Mouse (Mus musculus) adrenal gland, postnatal 25 days (tissue): ENCODE results near the gene Lao1. TPM values are rescaled to one million over a fixed set of nuclear protein-coding genes. Genes with fewer than 3 reads are reported as not detected.
"Not testable (repeated sequence)": the region's sequence is repeated elsewhere in the genome, so short reads cannot be mapped to it uniquely, and the experiment has no call there.

Source experiments
- DNase-seq: peaks from one replicate; pipeline ENCODE4 v3.0.0; 2021; ENCODE audit warnings: mixed read lengths
- long read RNA-seq: library from polyadenylated mRNA; stranded (forward); transcript quantifications from one replicate; pipeline ENCODE4 v2.0.0, GENCODE M21; 2021
- total RNA-seq: library from RNA; stranded (reverse); gene quantifications from 2 replicates; pipeline ENCODE4 v1.2.3, GENCODE M21; 2021

The Lao1 gene
- not detected in 2 replicates for total RNA-seq
- long read RNA-seq, partial matches to known transcripts, result 0 of 1 reads
- long read RNA-seq, other reads (novel, unspliced or antisense), result 0 of 1 reads

- no peak for DNase-seq
These were observed at the start of gene Lao1 for GRCm38 (mm10) chr4:118961141-118961628. Lao1 (plus strand) TSS chr4:118961578.

GRCm38 (mm10) chr4:118917365-118917764 is 44.0 kb upstream of the Lao1 start, which contains the start of gene Olfr1329:
Olfr1329 (minus strand) TSS chr4:118917465.
- not testable (repeated sequence) for DNase-seq

- not testable (repeated sequence) for DNase-seq
These were observed 30.1 kb upstream of the Lao1 start for GRCm38 (mm10) chr4:118931326-118931725.

DNA sequence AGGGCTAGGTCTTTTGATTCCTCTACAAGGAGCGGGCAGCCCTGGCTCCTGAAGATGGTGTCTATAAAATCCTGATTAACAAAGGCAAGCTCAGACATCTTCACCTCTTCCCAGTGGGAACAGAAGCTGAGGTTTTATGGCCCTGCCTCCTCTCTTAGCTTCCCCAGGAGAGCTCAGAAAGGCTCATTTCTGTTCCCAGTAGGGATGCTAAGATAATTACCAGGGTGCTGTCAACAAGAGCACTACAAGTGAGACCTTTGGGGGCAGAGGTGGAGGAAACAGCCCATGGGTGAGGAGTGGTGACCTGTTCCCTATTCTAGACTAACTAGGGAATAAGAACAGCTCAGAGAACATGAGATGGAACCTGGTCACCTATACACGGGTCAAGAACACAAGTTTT is 22.9 kb upstream of the Lao1 start, which contains the start of gene Olfr1328:
Gene Olfr1328, minus strand, starts transcription at position 101 of the 400 bp plus-strand sequence.
- DNase-seq, result no peak

GRCm38 (mm10) chr4:118958812-118959211 is 2.6 kb upstream of the Lao1 start:
- no peak for DNase-seq

DNA sequence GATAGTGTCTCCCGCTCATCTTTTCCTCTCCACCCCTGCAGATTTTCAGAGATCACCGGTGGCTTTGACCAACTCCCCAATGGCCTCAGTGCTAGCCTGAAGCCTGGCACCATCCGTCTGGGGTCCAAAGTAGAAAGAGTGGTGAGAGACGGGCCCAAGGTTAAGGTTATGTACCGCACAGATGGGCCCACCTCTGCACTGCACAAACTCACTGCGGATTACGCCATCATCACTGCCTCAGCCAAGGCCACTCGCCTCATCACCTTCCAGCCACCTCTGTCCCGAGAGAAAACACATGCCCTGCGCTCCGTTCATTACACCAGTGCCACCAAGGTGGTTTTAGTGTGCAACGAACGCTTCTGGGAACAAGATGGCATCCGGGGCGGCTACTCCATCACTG is 6.3 kb downstream of the Lao1 start:
- DNase-seq, result no peak

GRCm38 (mm10) chr4:118973281-118973680 is 11.9 kb downstream of the Lao1 start:
- no peak for DNase-seq

DNA sequence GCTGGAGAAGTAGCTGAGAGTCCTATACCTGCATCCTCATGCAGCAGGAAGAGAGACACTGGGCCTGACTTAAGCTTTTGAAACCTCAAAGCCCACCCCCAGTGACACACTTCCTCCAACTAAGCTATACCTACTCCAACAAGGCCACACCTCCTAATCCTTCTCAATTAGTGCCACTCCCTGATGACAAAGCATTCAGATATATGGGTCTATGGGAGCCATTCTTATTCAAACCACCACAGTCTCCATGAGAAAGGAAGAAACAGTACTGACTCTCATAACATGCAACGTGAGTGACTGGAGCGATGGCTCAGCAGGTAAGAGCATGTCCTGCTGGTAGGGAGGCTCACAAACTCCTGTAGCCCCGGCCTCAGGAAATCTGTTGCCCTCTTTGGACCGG is 23.9 kb downstream of the Lao1 start:
- DNase-seq, result no peak

GRCm38 (mm10) chr4:118988535-118988934 is 27.2 kb downstream of the Lao1 start:
- peak; percentile 15 for DNase-seq

- DNase-seq, result no peak
These were observed 28.0 kb downstream of the Lao1 start for GRCm38 (mm10) chr4:118989331-118989730.

DNA sequence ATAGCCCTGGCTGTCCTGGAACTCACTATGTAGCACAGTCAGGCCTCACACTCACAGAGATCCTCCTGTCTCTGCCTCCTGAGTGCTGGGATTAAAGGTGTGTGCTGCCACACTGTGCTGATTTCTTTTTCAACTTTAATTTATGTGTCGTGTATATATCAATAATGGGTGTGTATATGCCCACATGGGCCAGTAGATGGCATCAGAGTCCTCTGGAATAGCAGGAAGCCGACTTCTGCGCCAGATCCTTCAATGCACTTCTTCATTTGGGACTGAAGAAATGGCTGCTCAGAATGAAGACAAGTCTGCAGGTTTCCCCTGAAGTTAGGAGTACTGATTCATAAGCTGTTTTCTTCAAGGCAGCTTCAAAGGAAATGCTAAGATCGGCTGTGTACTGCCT is 30.4 kb downstream of the Lao1 start:
- no peak for DNase-seq

GRCm38 (mm10) chr4:118997127-118997542 is 35.8 kb downstream of the Lao1 start:
- no peak for DNase-seq

- DNase-seq, result no peak
These were observed 38.5 kb downstream of the Lao1 start for GRCm38 (mm10) chr4:118999691-119000486.

DNA sequence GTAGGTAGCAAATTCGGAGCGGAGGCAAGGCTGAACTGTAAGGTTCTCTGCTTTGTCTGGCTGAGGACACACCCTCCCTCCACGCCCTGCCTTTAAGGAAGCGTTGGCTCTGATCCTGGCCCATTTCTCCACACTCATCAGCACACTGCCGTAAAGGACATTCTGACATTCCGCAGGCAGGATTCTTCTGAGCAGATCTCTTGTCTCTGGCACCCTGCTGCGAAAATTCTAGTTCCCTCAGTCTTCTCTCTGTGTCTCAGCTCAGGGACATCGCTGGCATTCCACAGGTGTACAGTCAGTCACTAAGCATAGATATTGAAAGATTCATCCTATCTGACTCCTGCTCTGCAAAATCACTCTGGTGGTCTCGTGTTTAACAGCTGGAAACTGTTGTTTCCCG is 40.3 kb downstream of the Lao1 start:
- DNase-seq, result no peak

- DNase-seq, result no peak
These were observed 41.1 kb downstream of the Lao1 start for GRCm38 (mm10) chr4:119002512-119002911.

GRCm38 (mm10) chr4:119004178-119004577 is 42.8 kb downstream of the Lao1 start:
- peak; percentile 23 for DNase-seq

DNA sequence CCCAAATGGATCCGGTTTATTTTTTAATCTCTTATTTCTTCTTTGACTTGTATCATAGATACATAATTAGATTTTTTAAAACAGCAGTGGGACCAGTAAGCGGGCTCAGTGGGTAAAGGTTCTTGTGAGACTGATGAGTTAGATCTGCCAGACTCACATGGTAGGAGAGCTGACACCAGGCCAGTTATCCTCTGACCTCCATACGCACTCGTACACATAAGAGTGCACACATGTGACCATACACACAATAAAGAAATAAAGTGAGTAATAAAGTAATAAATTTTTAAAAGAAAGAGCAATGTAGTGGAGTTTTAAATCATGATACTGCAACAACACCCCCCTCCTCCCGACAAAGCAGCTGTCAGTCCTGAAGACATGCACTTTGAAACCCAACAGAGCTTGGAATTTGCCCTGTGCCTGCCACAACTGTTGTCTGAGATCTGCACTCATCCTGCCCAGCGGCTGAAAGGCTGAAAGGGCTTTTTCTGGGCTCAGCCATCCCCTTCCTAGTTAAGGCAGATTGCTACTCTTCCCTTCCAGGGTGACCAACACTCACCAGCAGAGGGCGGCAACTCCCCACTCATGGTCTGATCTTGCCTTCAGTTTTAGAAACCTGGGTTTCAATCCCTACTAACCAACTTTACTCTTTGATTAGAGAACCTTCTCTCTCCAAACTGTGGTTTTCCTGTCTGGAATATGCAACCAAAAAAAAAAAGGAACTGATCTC is 43.4 kb downstream of the Lao1 start:
- peak; percentile 91 for DNase-seq

GRCm38 (mm10) chr4:119007602-119008001 is 46.2 kb downstream of the Lao1 start:
- no peak for DNase-seq

- DNase-seq, result no peak
These were observed 47.1 kb downstream of the Lao1 start for GRCm38 (mm10) chr4:119008476-119008875.

DNA sequence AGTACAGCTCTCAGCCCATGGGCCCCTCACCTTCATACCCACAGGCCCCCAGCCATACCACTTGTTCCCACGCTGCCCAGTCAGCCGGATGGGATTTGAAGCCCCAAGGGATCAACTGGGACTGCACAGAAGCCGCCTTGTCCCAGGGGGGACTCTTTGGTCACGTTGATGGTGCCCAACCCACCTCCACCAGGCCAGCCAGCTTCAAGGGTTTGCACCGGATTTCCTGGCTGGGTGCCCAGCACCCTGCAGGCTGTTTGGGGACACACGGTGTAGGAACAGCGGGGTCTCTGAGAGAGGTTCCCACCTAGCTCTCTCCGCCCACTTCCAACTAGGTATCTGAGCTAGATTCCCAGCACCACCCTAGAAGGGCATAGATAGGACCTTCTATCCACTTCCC is 48.4 kb downstream of the Lao1 start:
- DNase-seq, result no peak

- DNase-seq, result no peak
These were observed 49.8 kb downstream of the Lao1 start for GRCm38 (mm10) chr4:119011050-119011680.

DNA sequence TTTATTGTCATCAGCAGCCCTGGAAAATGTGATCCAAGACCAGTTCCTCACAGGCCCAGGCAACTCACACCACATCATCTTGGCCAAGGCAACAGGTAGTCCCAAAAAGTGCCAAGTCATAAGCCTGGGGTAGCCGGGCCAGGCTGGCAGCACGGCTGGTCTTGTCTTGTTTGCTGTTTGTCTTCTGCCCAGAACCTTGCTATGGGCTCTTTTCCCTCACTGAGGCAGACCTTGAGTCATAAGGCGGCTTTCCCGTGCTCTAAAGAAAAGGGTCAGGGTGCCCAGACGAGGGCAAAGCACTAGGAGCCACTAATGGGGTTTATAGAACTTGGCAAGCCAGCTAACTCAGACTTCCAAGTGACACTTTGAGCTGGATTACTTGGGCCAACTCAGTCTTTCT is 51.7 kb downstream of the Lao1 start:
- no peak for DNase-seq

- no peak for DNase-seq
These were observed 53.6 kb downstream of the Lao1 start for GRCm38 (mm10) chr4:119014997-119015396.
